Mouse (Mus musculus) neural tube, embryonic 11.5 days (tissue): Measurements from ENCODE around the gene Cers6. TPM values are rescaled to one million over a fixed set of nuclear protein-coding genes. Genes with fewer than 3 reads are reported as not detected.
A peak's percentile ranks its signal among the peaks of the same experiment; 100 is the strongest.

Experiments
- ATAC-seq: fragments of 200-750 bp; cut with Nextera tagmentation; 2 replicates; pipeline ENCODE4 v1.8.0; 2017; ENCODE audit warnings: moderate number of reproducible peaks, mild to moderate bottlenecking, moderate TSS enrichment, moderate library complexity; ENCODE audit not compliant: insufficient read depth, low FRiP score, low TSS enrichment
- DNase-seq: peaks from one replicate; pipeline ENCODE4 v3.0.0-alpha.2; 2015; ENCODE audit warnings: low spot score
- H3K27ac ChIP-seq: fragments of 300-500 bp; sonication (generic); 2 replicates; pipeline ENCODE4 v1.5.1; 2014; ENCODE audit warnings: low read depth, mild to moderate bottlenecking, low read length
- H3K27me3 ChIP-seq: fragments of 300-500 bp; sonication (generic); 2 replicates; pipeline ENCODE4 v1.6.1; 2014; ENCODE audit warnings: mild to moderate bottlenecking, low read length, mixed read lengths; ENCODE audit not compliant: control insufficient read depth, insufficient read depth
- H3K36me3 ChIP-seq: fragments of 300-500 bp; sonication (generic); 2 replicates; pipeline ENCODE4 v1.6.1; 2014; ENCODE audit warnings: mild to moderate bottlenecking, low read length, moderate library complexity, mixed read lengths; ENCODE audit not compliant: control insufficient read depth, insufficient read depth
- H3K4me1 ChIP-seq: fragments of 300-500 bp; sonication (generic); 2 replicates; pipeline ENCODE4 v1.6.1; 2014; ENCODE audit warnings: low read length, mixed read lengths; ENCODE audit not compliant: control insufficient read depth, insufficient read depth
- H3K4me2 ChIP-seq: fragments of 300-500 bp; sonication (generic); 2 replicates; pipeline ENCODE4 v1.6.1; 2014; ENCODE audit warnings: low read depth, mild to moderate bottlenecking, moderate library complexity
- H3K4me3 ChIP-seq: fragments of 300-500 bp; sonication (generic); 2 replicates; pipeline ENCODE4 v1.5.1; 2014; ENCODE audit warnings: low read depth, low read length
- H3K9ac ChIP-seq: fragments of 300-500 bp; sonication (generic); 2 replicates; pipeline ENCODE4 v1.6.1; 2014; ENCODE audit warnings: mild to moderate bottlenecking, low read length
- H3K9me3 ChIP-seq: fragments of 300-500 bp; sonication (generic); 2 replicates; pipeline ENCODE4 v1.6.1; 2016; ENCODE audit warnings: low read length; ENCODE audit not compliant: control insufficient read depth
- WGBS: fragments of 180-500 bp; shearing (Covaris S2); extraction: QIAGEN DNeasy Blood & Tissue Kit; methylation state at CpG from one replicate; pipeline ENCODE4 v1.1.7; 2014; 5-methylcytosine and 5-hydroxymethylcytosine counted together
- polyA plus RNA-seq: library from polyadenylated mRNA; unstranded; fragments of >200 nt; fragmentation: Nextera tagmentation; extraction: Ambion mirVana; gene quantifications from 2 replicates; pipeline ENCODE4 v1.2.1, GENCODE M21; 2014

Cers6 gene
- polyA plus RNA-seq, 1 experiment from 2014 or later = 64.9 TPM

- Histone ChIP-seq H3K27ac (no peak overlapping the region), H3K36me3 (no peaks in the 10 kb centered on the region; the same call in 1 of the 2 replicates), H3K4me3 (no peak overlapping the region), H3K9ac (no peak overlapping the region), H3K9me3 (no peaks in the 10 kb centered on the region), H3K4me1 (no peaks in the 10 kb centered on the region), H3K27me3 (no peaks in the 10 kb centered on the region), H3K4me2 (no peak overlapping the region)
- no peak for ATAC-seq
- DNase-seq = no peak
These were observed 133.2 kb downstream of the Cers6 start for GRCm38 (mm10) chr2:68994441-68994840.

- ATAC-seq (no peak), DNase-seq (no peak)
- Histone ChIP-seq H3K4me2 (no peak overlapping the region), H3K27ac (no peak overlapping the region), H3K9ac (no peak overlapping the region), H3K4me1 (no peaks in the 10 kb centered on the region), H3K4me3 (no peak overlapping the region), H3K27me3 (no peaks in the 10 kb centered on the region), H3K36me3 (no peaks in the 10 kb centered on the region; the same call in 1 of the 2 replicates), H3K9me3 (no peaks in the 10 kb centered on the region)
These were observed 134.5 kb downstream of the Cers6 start for GRCm38 (mm10) chr2:68995723-68996122.

- no peaks in the 10 kb centered on the region for H3K27me3 ChIP-seq
- H3K4me3 ChIP-seq = no peak overlapping the region
- 88% methylated on average over 1 of the region's 1 CpGs for WGBS
- no peak overlapping the region for H3K9ac ChIP-seq
- no peaks in the 10 kb centered on the region for H3K4me1 ChIP-seq
- no peaks in the 10 kb centered on the region for H3K9me3 ChIP-seq
- no peak for DNase-seq
- H3K36me3 ChIP-seq = no peaks in the 10 kb centered on the region; the same call in 1 of the 2 replicates
- no peak overlapping the region for H3K4me2 ChIP-seq
- no peak overlapping the region for H3K27ac ChIP-seq
- ATAC-seq = no peak
These were observed 135.0 kb downstream of the Cers6 start for GRCm38 (mm10) chr2:68996268-68996667.

- H3K9me3 ChIP-seq = no peaks in the 10 kb centered on the region
- ATAC-seq (no peak), DNase-seq (no peak)
- H3K4me2 ChIP-seq = no peak overlapping the region
- no peak overlapping the region for H3K4me3 ChIP-seq
- no peaks in the 10 kb centered on the region for H3K27me3 ChIP-seq
- H3K9ac ChIP-seq = no peak overlapping the region
- H3K27ac ChIP-seq = no peak overlapping the region
- no peaks in the 10 kb centered on the region for H3K4me1 ChIP-seq
- no peaks in the 10 kb centered on the region for H3K36me3 ChIP-seq
- WGBS = 65% methylated on average over 5 of the region's 5 CpGs
These were observed 142.8 kb downstream of the Cers6 start for GRCm38 (mm10) chr2:69004001-69004400.

GRCm38 (mm10) chr2:69011392-69011791 is 150.2 kb downstream of the Cers6 start:
- no peaks in the 10 kb centered on the region for H3K27me3 ChIP-seq
- peaks cover 7% of the 10 kb centered on the region; the same call in 1 of the 2 replicates for H3K4me1 ChIP-seq
- no peak overlapping the region for H3K4me3 ChIP-seq
- no peaks in the 10 kb centered on the region for H3K36me3 ChIP-seq
- H3K9me3 ChIP-seq = no peaks in the 10 kb centered on the region
- no peak overlapping the region for H3K9ac ChIP-seq
- no peak overlapping the region for H3K27ac ChIP-seq
- H3K4me2 ChIP-seq = no peak overlapping the region
- peak; percentile 37 for DNase-seq
- peak; percentile 90 for ATAC-seq
- WGBS = 45% methylated on average over 7 of the region's 7 CpGs

- Histone ChIP-seq H3K4me2 (no peak overlapping the region), H3K9me3 (no peaks in the 10 kb centered on the region), H3K36me3 (no peaks in the 10 kb centered on the region), H3K4me3 (no peak overlapping the region), H3K4me1 (peaks cover 7% of the 10 kb centered on the region; the same call in 1 of the 2 replicates), H3K27ac (no peak overlapping the region), H3K9ac (no peak overlapping the region), H3K27me3 (no peaks in the 10 kb centered on the region)
- ATAC-seq (no peak), DNase-seq (no peak)
- 84% methylated on average over 2 of the region's 2 CpGs for WGBS
These were observed 150.6 kb downstream of the Cers6 start for GRCm38 (mm10) chr2:69011860-69012259.

GRCm38 (mm10) chr2:69014241-69014640 is 153.0 kb downstream of the Cers6 start:
- H3K9ac ChIP-seq = no peak overlapping the region
- peaks cover 7% of the 10 kb centered on the region; the same call in 1 of the 2 replicates for H3K4me1 ChIP-seq
- 97% methylated on average over 9 of the region's 9 CpGs for WGBS
- no peak overlapping the region for H3K27ac ChIP-seq
- ATAC-seq (no peak), DNase-seq (no peak)
- H3K9me3 ChIP-seq = no peaks in the 10 kb centered on the region
- no peaks in the 10 kb centered on the region for H3K27me3 ChIP-seq
- no peak overlapping the region for H3K4me2 ChIP-seq
- no peaks in the 10 kb centered on the region for H3K36me3 ChIP-seq
- no peak overlapping the region for H3K4me3 ChIP-seq

GRCm38 (mm10) chr2:69015172-69015724 is 154.0 kb downstream of the Cers6 start:
- Histone ChIP-seq H3K36me3 (no peaks in the 10 kb centered on the region), H3K9ac (no peak overlapping the region), H3K4me3 (no peak overlapping the region), H3K4me1 (peaks cover 7% of the 10 kb centered on the region; the same call in 1 of the 2 replicates), H3K4me2 (no peak overlapping the region), H3K27me3 (no peaks in the 10 kb centered on the region), H3K27ac (no peak overlapping the region), H3K9me3 (no peaks in the 10 kb centered on the region)
- WGBS = 80% methylated on average over 9 of the region's 9 CpGs
- DNase-seq (no peak), ATAC-seq (no peak)

- H3K4me2 ChIP-seq = no peak overlapping the region
- no peak overlapping the region for H3K4me3 ChIP-seq
- no peaks in the 10 kb centered on the region for H3K36me3 ChIP-seq
- no peaks in the 10 kb centered on the region for H3K27me3 ChIP-seq
- ATAC-seq = no peak
- no peak overlapping the region for H3K27ac ChIP-seq
- H3K4me1 ChIP-seq = peaks cover 6% of the 10 kb centered on the region
- no peak overlapping the region for H3K9ac ChIP-seq
- DNase-seq = no peak
- 92% methylated on average over 5 of the region's 5 CpGs for WGBS
- H3K9me3 ChIP-seq = no peaks in the 10 kb centered on the region
These were observed 154.6 kb downstream of the Cers6 start for GRCm38 (mm10) chr2:69015822-69016221.
